Mouse (Mus musculus) forebrain, embryonic 14.5 days (tissue): Measurements from ENCODE around the gene Ctdspl. TPM values are rescaled to one million over a fixed set of nuclear protein-coding genes. Genes with fewer than 3 reads are reported as not detected.

Experiments
- ATAC-seq: fragments of 200-750 bp; cut with Nextera tagmentation; 2 replicates; pipeline ENCODE4 v1.8.0; 2017; ENCODE audit warnings: mild to moderate bottlenecking, moderate library complexity
- DNase-seq: peaks from one replicate; pipeline ENCODE4 v3.0.0-alpha.2; 2015; ENCODE audit warnings: low spot score
- H3K27ac ChIP-seq: fragments of 300-500 bp; sonication (generic); 2 replicates; pipeline ENCODE4 v1.5.1; 2014; ENCODE audit warnings: low read depth, mild to moderate bottlenecking, control low read depth, low read length, moderate library complexity
- H3K27me3 ChIP-seq: fragments of 300-500 bp; sonication (generic); replicated peaks from 2 replicates; pipeline ENCODE4 v1.6.1; 2014; ENCODE audit warnings: low read length, control low read depth, mixed read lengths; ENCODE audit not compliant: control insufficient read depth, insufficient read depth
- H3K36me3 ChIP-seq: fragments of 300-500 bp; sonication (generic); 2 replicates; pipeline ENCODE4 v1.6.1; 2014; ENCODE audit warnings: low read length, control low read depth; ENCODE audit not compliant: control insufficient read depth, insufficient read depth
- H3K4me1 ChIP-seq: fragments of 300-500 bp; sonication (generic); 2 replicates; pipeline ENCODE4 v1.6.1; 2014; ENCODE audit warnings: antibody characterized with exemption, low read length, control low read depth; ENCODE audit not compliant: control insufficient read depth, insufficient read depth
- H3K4me2 ChIP-seq: fragments of 300-500 bp; sonication (generic); 2 replicates; pipeline ENCODE4 v1.6.1; 2014; ENCODE audit warnings: mild to moderate bottlenecking, control low read depth, low read length
- H3K4me3 ChIP-seq: fragments of 300-500 bp; sonication (generic); 2 replicates; pipeline ENCODE4 v1.5.1; 2014; ENCODE audit warnings: low read depth, low read length, control low read depth
- H3K9ac ChIP-seq: fragments of 300-500 bp; sonication (generic); 2 replicates; pipeline ENCODE4 v1.6.1; 2014; ENCODE audit warnings: mild to moderate bottlenecking, low read length, control low read depth, moderate library complexity
- H3K9me3 ChIP-seq: fragments of 300-500 bp; sonication (generic); replicated peaks from 2 replicates; pipeline ENCODE4 v1.6.1; 2016; ENCODE audit warnings: low read length, control low read depth, mixed read lengths; ENCODE audit not compliant: control insufficient read depth
- WGBS: fragments of 180-500 bp; shearing (Covaris S2); extraction: QIAGEN DNeasy Blood & Tissue Kit; methylation state at CpG from one replicate; pipeline ENCODE4 v1.1.7; 2014; 5-methylcytosine and 5-hydroxymethylcytosine counted together
- polyA plus RNA-seq: library from polyadenylated mRNA; unstranded; fragments of >200 nt; fragmentation: Nextera tagmentation; extraction: Ambion mirVana; gene quantifications from 2 replicates; pipeline ENCODE4 v1.2.1, GENCODE M21; 2014

Gene Ctdspl
- polyA plus RNA-seq, 1 experiment from 2014 or later = 5.7 TPM

GRCm38 (mm10) chr9:118977425-118977824 lies 51.2 kb downstream of the Ctdspl start:
- Histone ChIP-seq H3K27ac (no peak overlapping the region), H3K9ac (no peak overlapping the region)

GRCm38 (mm10) chr9:118980411-118980823 lies 54.2 kb downstream of the Ctdspl start:
- H3K9ac ChIP-seq = peak overlapping the region; percentile 32; the same call in 1 of the 2 replicates
- DNase-seq = peak; percentile 76
- no peak overlapping the region for H3K4me2 ChIP-seq
- peak; percentile 74 for ATAC-seq
- WGBS = 3% methylated on average over 4 of the region's 4 CpGs
- peak overlapping the region; percentile 55 for H3K27ac ChIP-seq
- no peaks in the 10 kb centered on the region for H3K9me3 ChIP-seq
- no peaks in the 10 kb centered on the region for H3K27me3 ChIP-seq
- H3K4me1 ChIP-seq = peaks cover 13% of the 10 kb centered on the region; the same call in 1 of the 2 replicates
- no peaks in the 10 kb centered on the region for H3K36me3 ChIP-seq
- no peak overlapping the region for H3K4me3 ChIP-seq

More at GRCm38 (mm10) chr9:118977425-118977824, 51.2 kb downstream of the Ctdspl start:
- H3K4me1 ChIP-seq = peaks cover 18% of the 10 kb centered on the region
- no peak overlapping the region for H3K4me3 ChIP-seq
- H3K4me2 ChIP-seq = no peak overlapping the region
- no peaks in the 10 kb centered on the region for H3K36me3 ChIP-seq
- H3K9me3 ChIP-seq = no peaks in the 10 kb centered on the region
- 96% methylated on average over 7 of the region's 7 CpGs for WGBS
- no peaks in the 10 kb centered on the region for H3K27me3 ChIP-seq
- ATAC-seq (no peak), DNase-seq (no peak)

GRCm38 (mm10) chr9:118984650-118985432 lies 58.6 kb downstream of the Ctdspl start:
- Histone ChIP-seq H3K4me1 (peaks cover 19% of the 10 kb centered on the region), H3K27me3 (no peaks in the 10 kb centered on the region), H3K4me2 (no peak overlapping the region), H3K9me3 (no peaks in the 10 kb centered on the region), H3K36me3 (no peaks in the 10 kb centered on the region), H3K27ac (no peak overlapping the region), H3K9ac (no peak overlapping the region), H3K4me3 (no peak overlapping the region)
- no peak for ATAC-seq
- WGBS = 80% methylated on average over 15 of the region's 15 CpGs
- no peak for DNase-seq

- H3K9ac ChIP-seq = no peak overlapping the region
- H3K4me3 ChIP-seq = no peak overlapping the region
- 86% methylated on average over 11 of the region's 11 CpGs for WGBS
- H3K9me3 ChIP-seq = no peaks in the 10 kb centered on the region
- ATAC-seq = no peak
- peaks cover 13% of the 10 kb centered on the region for H3K4me1 ChIP-seq
- no peak overlapping the region for H3K27ac ChIP-seq
- H3K27me3 ChIP-seq = no peaks in the 10 kb centered on the region
- H3K36me3 ChIP-seq = no peaks in the 10 kb centered on the region
- no peak overlapping the region for H3K4me2 ChIP-seq
- no peak for DNase-seq
Observed at GRCm38 (mm10) chr9:118986286-118986685, 60.0 kb downstream of the Ctdspl start.

GRCm38 (mm10) chr9:118988787-118989580 lies 62.7 kb downstream of the Ctdspl start:
- Histone ChIP-seq H3K9me3 (no peaks in the 10 kb centered on the region), H3K27me3 (no peaks in the 10 kb centered on the region), H3K27ac (0 out of 2 replicates have a peak overlapping the region, but pooled peaks have one; percentile 15), H3K36me3 (no peaks in the 10 kb centered on the region), H3K4me3 (no peak overlapping the region), H3K9ac (no peak overlapping the region), H3K4me1 (peaks cover 11% of the 10 kb centered on the region), H3K4me2 (0 out of 2 replicates have a peak overlapping the region, but pooled peaks have one; percentile 6)
- 25% methylated on average over 11 of the region's 11 CpGs for WGBS
- DNase-seq (peak; percentile 79), ATAC-seq (peak; percentile 86)

GRCm38 (mm10) chr9:118990490-118990889 lies 64.2 kb downstream of the Ctdspl start:
- H3K4me2 ChIP-seq = no peak overlapping the region
- no peaks in the 10 kb centered on the region for H3K36me3 ChIP-seq
- no peaks in the 10 kb centered on the region for H3K27me3 ChIP-seq
- DNase-seq (no peak), ATAC-seq (no peak)
- WGBS = 83% methylated on average over 7 of the region's 7 CpGs
- H3K9me3 ChIP-seq = no peaks in the 10 kb centered on the region
- no peak overlapping the region for H3K9ac ChIP-seq
- peaks cover 11% of the 10 kb centered on the region for H3K4me1 ChIP-seq
- no peak overlapping the region for H3K27ac ChIP-seq
- H3K4me3 ChIP-seq = no peak overlapping the region

- no peak for ATAC-seq
- WGBS = 93% methylated on average over 21 of the region's 21 CpGs
- H3K4me3 ChIP-seq = no peak overlapping the region
- no peaks in the 10 kb centered on the region for H3K36me3 ChIP-seq
- H3K4me1 ChIP-seq = peaks cover 11% of the 10 kb centered on the region
- H3K4me2 ChIP-seq = no peak overlapping the region
- H3K27ac ChIP-seq = no peak overlapping the region
- DNase-seq = no peak
- H3K9ac ChIP-seq = no peak overlapping the region
- no peaks in the 10 kb centered on the region for H3K9me3 ChIP-seq
- no peaks in the 10 kb centered on the region for H3K27me3 ChIP-seq
Observed at GRCm38 (mm10) chr9:118991750-118992585, 65.7 kb downstream of the Ctdspl start.

GRCm38 (mm10) chr9:118992586-118992955 lies 66.3 kb downstream of the Ctdspl start:
- Histone ChIP-seq H3K36me3 (no peaks in the 10 kb centered on the region), H3K27ac (no peak overlapping the region), H3K27me3 (no peaks in the 10 kb centered on the region), H3K4me2 (no peak overlapping the region), H3K4me1 (peaks cover 11% of the 10 kb centered on the region), H3K4me3 (no peak overlapping the region), H3K9me3 (no peaks in the 10 kb centered on the region), H3K9ac (no peak overlapping the region)
- 92% methylated on average over 5 of the region's 5 CpGs for WGBS
- ATAC-seq (no peak), DNase-seq (no peak)
